Mouse (Mus musculus) cerebellum, postnatal 36 days (tissue): ENCODE data around the gene Rap1gap.

Experiments used
- DNase-seq, 2 experiments: peaks; one replicate each; pipeline ENCODE4 v3.0.0; 2021 to 2022; ENCODE audit warnings: mixed read lengths in 2 of 2

The Rap1gap gene

GRCm38 (mm10) chr4:137724212-137724611 lies 59.7 kb downstream of the Rap1gap start:
- no peak for DNase-seq

- DNase-seq = peak; percentile 59 to 70
Measured at GRCm38 (mm10) chr4:137724766-137725165, 60.2 kb downstream of the Rap1gap start.

- DNase-seq = no peak
Measured at GRCm38 (mm10) chr4:137725541-137726145, 61.1 kb downstream of the Rap1gap start.

GRCm38 (mm10) chr4:137726739-137727505 lies 62.4 kb downstream of the Rap1gap start:
- DNase-seq = peak; percentile 67 to 70

GRCm38 (mm10) chr4:137727506-137728187 lies 63.1 kb downstream of the Rap1gap start:
- DNase-seq = peak in 1 of 2 experiments; percentile 49

GRCm38 (mm10) chr4:137728399-137729154 lies 64.1 kb downstream of the Rap1gap start:
- DNase-seq = no peak

- no peak for DNase-seq
Measured at GRCm38 (mm10) chr4:137729155-137729855, 64.8 kb downstream of the Rap1gap start.

GRCm38 (mm10) chr4:137730134-137730533 lies 65.6 kb downstream of the Rap1gap start:
- DNase-seq = peak; percentile 94 to 95

- peak in 1 of 2 experiments; percentile 54 for DNase-seq
Measured at GRCm38 (mm10) chr4:137730757-137731156, 66.2 kb downstream of the Rap1gap start.

GRCm38 (mm10) chr4:137731891-137732290 lies 67.4 kb downstream of the Rap1gap start:
- DNase-seq = peak; percentile 61 to 64

GRCm38 (mm10) chr4:137732361-137732760 lies 67.8 kb downstream of the Rap1gap start:
- no peak for DNase-seq

GRCm38 (mm10) chr4:137732962-137733361 lies 68.4 kb downstream of the Rap1gap start:
- peak; percentile 90 to 91 for DNase-seq

- DNase-seq = peak in 1 of 2 experiments; percentile 27
Measured at GRCm38 (mm10) chr4:137733459-137733858, 68.9 kb downstream of the Rap1gap start.

- no peak for DNase-seq
Measured at GRCm38 (mm10) chr4:137736220-137736701, 71.7 kb downstream of the Rap1gap start.

- no peak for DNase-seq
Measured at GRCm38 (mm10) chr4:137737760-137738159, 73.2 kb downstream of the Rap1gap start.

- DNase-seq = no peak
Measured at GRCm38 (mm10) chr4:137739151-137739923, 74.8 kb downstream of the Rap1gap start.

GRCm38 (mm10) chr4:137740350-137740749 lies 75.8 kb downstream of the Rap1gap start:
- no peak for DNase-seq

GRCm38 (mm10) chr4:137743791-137744190 lies 79.3 kb downstream of the Rap1gap start:
- DNase-seq = no peak

- DNase-seq = peak in 1 of 2 experiments; percentile 42
Measured at GRCm38 (mm10) chr4:137744433-137744918, 80.0 kb downstream of the Rap1gap start.

- no peak for DNase-seq
Measured at GRCm38 (mm10) chr4:137747091-137747490, 82.6 kb downstream of the Rap1gap start.

GRCm38 (mm10) chr4:137747590-137747989 lies 83.1 kb downstream of the Rap1gap start:
- DNase-seq = no peak
